Mouse (Mus musculus): ENCODE results near the gene Tdrd12.

DNA sequence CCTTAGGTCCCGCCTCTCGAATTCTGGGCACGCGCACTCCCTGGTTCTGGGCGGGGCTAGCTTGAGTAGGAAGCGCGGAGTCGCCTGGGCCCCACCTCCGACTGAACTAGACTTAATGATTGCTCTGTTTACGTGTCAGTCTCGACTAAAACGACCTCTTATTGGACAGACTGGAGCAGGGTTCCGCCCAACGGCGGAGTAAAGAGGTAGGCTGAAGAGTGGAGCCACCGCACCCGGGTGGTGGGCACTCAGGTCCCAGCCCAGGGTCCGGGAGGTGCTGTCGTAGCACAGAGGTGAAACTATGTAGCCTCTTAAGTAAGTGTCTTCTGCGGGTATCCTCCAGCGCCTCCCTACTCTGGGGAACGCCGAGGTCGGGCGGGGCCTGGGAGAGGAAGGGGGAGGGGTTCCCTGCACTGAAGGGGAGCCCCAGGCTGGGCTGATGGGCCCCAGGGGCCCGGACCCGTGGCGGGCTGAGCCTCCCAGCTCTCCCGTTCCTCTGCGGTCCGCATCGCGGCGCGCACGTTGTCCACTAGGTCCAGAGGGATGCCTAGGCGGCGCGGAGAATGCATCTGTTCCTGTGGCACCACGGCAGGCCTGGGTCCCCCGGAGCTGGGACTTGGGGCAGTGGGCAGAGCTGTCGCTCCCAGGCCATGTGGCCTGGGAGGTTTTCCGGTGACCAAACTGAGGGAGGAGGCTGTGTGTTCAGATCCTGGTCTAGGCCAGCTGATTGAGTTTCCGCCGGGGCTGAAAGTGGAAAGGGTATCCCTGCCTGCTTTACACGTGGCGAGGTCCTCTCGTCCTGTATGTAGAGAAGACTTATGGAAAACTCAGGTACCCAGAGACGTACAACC is 48.7 kb upstream of the Tdrd12 start, which contains the start of gene Ankrd27:
- TF ChIP-seq CTCF (IDR thresholded peaks at IDR 0.05; ENCODE audit: insufficient read depth, low read length) (no peak), POLR2A (IDR thresholded peaks at IDR 0.05; ENCODE audit: borderline replicate concordance, extremely low read depth, low read depth, low read length) (peak; percentile 75; the same call in 1 of the 2 replicates)
